Mouse (Mus musculus): ENCODE measurements around the gene Cdkal1.

DNA sequence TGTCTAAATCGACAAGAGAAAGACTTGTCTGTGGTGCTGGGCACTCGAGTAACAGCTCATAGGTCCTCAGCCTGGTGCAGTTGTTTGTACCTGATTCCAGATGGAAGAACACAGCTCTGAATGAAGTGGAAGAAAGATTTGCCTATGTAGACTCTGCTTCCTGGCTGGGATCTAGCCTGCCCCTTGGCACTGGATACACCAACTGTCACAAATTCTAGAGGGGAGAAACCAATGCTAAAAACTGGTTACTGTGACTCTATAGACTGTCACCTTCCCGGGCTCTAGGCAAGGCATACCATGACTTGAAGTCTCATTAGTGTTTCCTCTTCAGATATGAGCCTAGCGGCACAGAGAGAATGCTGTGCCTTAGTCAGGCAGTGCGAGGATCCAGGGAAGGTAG lies 366.0 kb downstream of the Cdkal1 start:
- no peak for TF ChIP-seq ZNF384 (IDR thresholded peaks at IDR 0.05; ENCODE audit: low read depth, low read length)
- TF ChIP-seq HCFC1 (IDR thresholded peaks at IDR 0.05; ENCODE audit: borderline replicate concordance, insufficient read depth, low read length): no peak
- TF ChIP-seq MAFK (IDR thresholded peaks at IDR 0.05; ENCODE audit: insufficient read depth, low read depth, low read length): no peak
- TF ChIP-seq CHD2 (IDR thresholded peaks at IDR 0.05; ENCODE audit: low read depth, low read length): no peak
- TF ChIP-seq ZC3H11A (IDR thresholded peaks at IDR 0.05; ENCODE audit: borderline replicate concordance, low read depth, low read length): no peak

Measured in ES-E14 (cell line).